Mouse (Mus musculus): ENCODE data around the gene Usp2.

GRCm38 (mm10) chr9:44113105-44113789 lies 46.4 kb downstream of the Usp2 start, which contains the start of the genes Gm49380 and Rnf26:
- TF ChIP-seq POLR2A (IDR thresholded peaks at IDR 0.05; ENCODE audit: borderline replicate concordance, low read depth, low read length) (no peak), CTCF (IDR thresholded peaks at IDR 0.05; ENCODE audit: low read depth, low read length) (no peak)
